In the genomic region with DNA sequence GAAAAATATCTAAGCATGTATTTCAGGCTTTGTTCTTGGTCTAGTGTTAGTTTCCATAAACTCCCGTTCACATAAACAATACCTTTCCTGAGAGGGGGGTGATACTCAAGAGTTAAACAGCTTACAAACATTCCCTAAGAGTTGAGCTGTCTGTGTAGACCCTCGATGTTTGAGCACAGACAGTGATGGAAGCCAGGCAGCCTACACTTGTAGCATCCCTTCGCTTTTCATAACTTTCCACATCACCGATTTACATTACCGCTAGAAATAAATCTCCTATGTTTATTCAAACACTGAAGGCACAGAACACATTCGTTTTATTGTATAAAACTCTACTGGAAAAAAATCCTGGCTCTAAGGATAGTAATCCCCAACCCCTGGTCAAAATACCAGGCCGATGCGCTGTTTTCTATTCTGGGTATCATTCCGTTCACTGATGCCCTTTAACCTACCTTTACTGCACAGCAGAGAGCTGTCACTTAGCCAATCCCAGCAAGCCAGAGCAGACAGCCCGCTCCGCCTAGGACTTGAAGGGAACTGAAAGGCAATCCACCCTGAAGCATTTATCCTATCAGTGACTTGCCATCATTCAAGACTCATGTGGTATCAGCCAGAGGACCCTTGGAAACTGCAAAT, we compare ENCODE assay signal across 15 mouse cellular contexts. TPM values are rescaled to one million over a fixed set of nuclear protein-coding genes. Genes with fewer than 3 reads are reported as not detected.
DNase-seq lines count a peak whose midpoint lies in the region; ATAC-seq and TF ChIP-seq lines count a peak whose summit lies in the region.
"Had no signal": no experiment of that assay in that cellular context is flagged by ENCODE, and none has a peak within 500 bp of the region (broad histone marks: within the 10 kb centered on the region; RNA-seq: fewer than 3 reads in every experiment).

No protein-coding gene starts in this region.

- no peaks in the 10 kb centered on the region for H3K79me2 ChIP-seq in heart, adult 2 months (replicated peaks; ENCODE audit: control insufficient read depth, insufficient read depth, low read length)

- H3K4me3 ChIP-seq in brown adipose tissue, adult 24 weeks (ENCODE audit: insufficient read depth, low read depth, low read length), result no peak overlapping the region
- no peak overlapping the region for H3K4me3 ChIP-seq in heart, adult 2 months
- no peak overlapping the region for H3K4me3 ChIP-seq in heart, embryonic 15.5 days
- no peak overlapping the region for H3K4me3 ChIP-seq in kidney, adult 2 months (ENCODE audit: insufficient read depth, low read depth, low read length)
- H3K4me3 ChIP-seq: forebrain, embryonic 15.5 days; midbrain, embryonic 10.5 days; neural tube, embryonic 12.5 days had no signal

- 44% methylated on average over 11 of the region's 11 CpGs for WGBS in heart, adult 2 months
- WGBS in heart, embryonic 15.5 days, result 34% methylated on average over 11 of the region's 11 CpGs
- WGBS in kidney, adult 2 months, result 75% methylated on average over 11 of the region's 11 CpGs

- TF ChIP-seq EP300 in heart, adult 2 months (IDR thresholded peaks at IDR 0.05; ENCODE audit: insufficient read depth, low read depth, low read length), result no peak

- TF ChIP-seq CTCF in heart, adult 2 months (IDR thresholded peaks at IDR 0.05), result no peak
- no peak for TF ChIP-seq CTCF in kidney, adult 2 months (conservative IDR thresholded peaks at IDR 0.05; ENCODE audit: insufficient read depth, insufficient read length, low read depth, low read length)

- DNase-seq in heart, adult 2 months, result peak; percentile 22 to 63
- peak; percentile 8 for DNase-seq in skeletal muscle tissue, adult 2 months (ENCODE audit: low read depth, low spot score)
- no peak for DNase-seq in urinary bladder, adult 18-20 months (ENCODE audit: low spot score in 2 of 2)
- no peak for DNase-seq in cerebellum, adult 9-11 months
- no peak for DNase-seq in kidney, adult 2 months
- DNase-seq: kidney, adult 9 months; liver, postnatal 0 days; lung, postnatal 36 days; right cerebral cortex, postnatal 25 days had no signal

- no peak for TF ChIP-seq POLR2A in heart, adult 2 months (IDR thresholded peaks at IDR 0.05; ENCODE audit: insufficient read depth, low read depth, low read length)
- no peak for TF ChIP-seq POLR2A in kidney, adult 2 months (IDR thresholded peaks at IDR 0.05; ENCODE audit: low read depth, low read length)

- no peaks in the 10 kb centered on the region for H3K36me3 ChIP-seq in heart, adult 2 months (ENCODE audit: control insufficient read depth, insufficient read depth, low read length)
- no peaks in the 10 kb centered on the region for H3K36me3 ChIP-seq in heart, embryonic 15.5 days
- H3K36me3 ChIP-seq in kidney, adult 2 months (ENCODE audit: control insufficient read depth, insufficient read depth, low read length), result no peaks in the 10 kb centered on the region
- H3K36me3 ChIP-seq: forebrain, embryonic 15.5 days; midbrain, embryonic 10.5 days; neural tube, embryonic 12.5 days had no signal

- H3K27me3 ChIP-seq in heart, adult 2 months (ENCODE audit: control insufficient read depth, insufficient read depth, low read length), result no peaks in the 10 kb centered on the region
- H3K27me3 ChIP-seq in heart, embryonic 15.5 days, result no peaks in the 10 kb centered on the region
- no peaks in the 10 kb centered on the region for H3K27me3 ChIP-seq in kidney, adult 2 months (replicated peaks; ENCODE audit: control insufficient read depth, insufficient read depth, low read length)
- H3K27me3 ChIP-seq: forebrain, embryonic 15.5 days; neural tube, embryonic 12.5 days had no signal

- no peaks in the 10 kb centered on the region for H3K9me3 ChIP-seq in heart, embryonic 15.5 days (replicated peaks)
- H3K9me3 ChIP-seq: forebrain, embryonic 15.5 days; midbrain, embryonic 10.5 days; neural tube, embryonic 12.5 days had no signal

- peak overlapping the region; percentile 38; the same call in 1 of the 2 replicates for H3K9ac ChIP-seq in heart, adult 2 months (ENCODE audit: low read depth, low read length)
- H3K9ac ChIP-seq in heart, embryonic 15.5 days, result no peak overlapping the region
- H3K9ac ChIP-seq: forebrain, embryonic 15.5 days; hindbrain, embryonic 14.5 days; liver, postnatal 0 days; neural tube, embryonic 12.5 days had no signal

- H3K4me2 ChIP-seq in heart, embryonic 15.5 days, result no peak overlapping the region
- H3K4me2 ChIP-seq: forebrain, embryonic 15.5 days; hindbrain, embryonic 14.5 days; neural tube, embryonic 12.5 days had no signal

- intact Hi-C loops in heart, adult 2 months (cut with DNase I), result no loop called here

- peak; percentile 90 for ATAC-seq in heart, embryonic 15.5 days (replicated peaks; ENCODE audit: insufficient number of reproducible peaks, insufficient read depth, low FRiP score, low read depth)
- ATAC-seq: forebrain, embryonic 15.5 days; liver, postnatal 0 days had no signal

- peaks cover 6% of the 10 kb centered on the region; the same call in 1 of the 2 replicates for H3K4me1 ChIP-seq in brown adipose tissue, adult 24 weeks (ENCODE audit: control insufficient read depth, insufficient read depth, insufficient read length, low read length)
- H3K4me1 ChIP-seq in heart, adult 2 months (ENCODE audit: control insufficient read depth, insufficient read depth, low read length), result peaks cover 3% of the 10 kb centered on the region
- peaks cover 9% of the 10 kb centered on the region for H3K4me1 ChIP-seq in heart, embryonic 15.5 days (replicated peaks)
- no peaks in the 10 kb centered on the region for H3K4me1 ChIP-seq in kidney, adult 2 months (ENCODE audit: control insufficient read depth, insufficient read depth, low read length)
- H3K4me1 ChIP-seq: forebrain, embryonic 15.5 days; midbrain, embryonic 10.5 days; neural tube, embryonic 12.5 days had no signal

- peak overlapping the region; percentile 89 for H3K27ac ChIP-seq in brown adipose tissue, adult 24 weeks (replicated peaks; ENCODE audit: low read depth, low read length)
- H3K27ac ChIP-seq in heart, adult 2 months, result peak overlapping the region; percentile 86
- H3K27ac ChIP-seq in heart, embryonic 15.5 days, result peak overlapping the region; percentile 84
- no peak overlapping the region for H3K27ac ChIP-seq in kidney, adult 2 months (ENCODE audit: insufficient read depth, low read depth, low read length)
- H3K27ac ChIP-seq: forebrain, embryonic 15.5 days; hindbrain, embryonic 14.5 days; midbrain, embryonic 10.5 days; neural tube, embryonic 12.5 days had no signal

RNA-seq across cellular contexts. Expression of a gene that starts 37.7 kb away (rescaled TPM):
- polyA plus RNA-seq in brown adipose tissue, adult 24 weeks (2012; ENCODE audit: insufficient read depth, insufficient read length, missing spikeins), result 216 and 221 TPM in 2 replicates
- 100 to 1,000 TPM; 218 to 258 TPM for total RNA-seq in heart, adult 2 months (2021)
- 78.4 and 141 TPM in 2 replicates for polyA plus RNA-seq in heart, adult 2 months (2012; rRNA removed)
- 36.6 and 43.5 TPM in 2 replicates for polyA plus RNA-seq in heart, embryonic 15.5 days (2015; fragmentation: Nextera tagmentation; extraction: Ambion mirVana)
- 50.1 and 68.8 TPM in 2 replicates for polyA plus RNA-seq in kidney, adult 2 months (2012; rRNA removed)

RNA-seq across cellular contexts. Expression of a gene that starts 54.9 kb away (rescaled TPM):
- polyA plus RNA-seq in brown adipose tissue, adult 24 weeks (2012; ENCODE audit: insufficient read depth, insufficient read length, missing spikeins), result 377 and 379 TPM in 2 replicates
- total RNA-seq in heart, adult 2 months (2021), result 10 to 100 TPM; 54.6 to 65.7 TPM
- polyA plus RNA-seq in heart, adult 2 months (2012; rRNA removed), result 47.9 and 57.7 TPM in 2 replicates
- 74.7 and 82.9 TPM in 2 replicates for polyA plus RNA-seq in heart, embryonic 15.5 days (2015; fragmentation: Nextera tagmentation; extraction: Ambion mirVana)
- 31.0 and 42.3 TPM in 2 replicates for polyA plus RNA-seq in kidney, adult 2 months (2012; rRNA removed)

Comparison
In these comparisons a context has a peak if more than half of its experiments do, and no peak if none do; other contexts are left out.
1. DNase-seq: peak in heart, adult 2 months (2 of 2) and skeletal muscle tissue, adult 2 months (single experiment); none in urinary bladder, adult 18-20 months (0 of 2), cerebellum, adult 9-11 months (single experiment) and kidney, adult 2 months (single experiment).